Mouse (Mus musculus) heart, embryonic 16.5 days (tissue): Measurements from ENCODE around the gene Egfem1. TPM values are rescaled to one million over a fixed set of nuclear protein-coding genes. Genes with fewer than 3 reads are reported as not detected.

ENCODE experiments used
- ATAC-seq: fragments of 200-750 bp; cut with Nextera tagmentation; replicated peaks from 2 replicates; pipeline ENCODE4 v1.8.0; 2017; ENCODE audit warnings: moderate number of reproducible peaks; ENCODE audit not compliant: insufficient read depth, low FRiP score; ENCODE audit errors: extremely low read depth
- H3K27ac ChIP-seq: fragments of 300-500 bp; sonication (generic); 2 replicates; pipeline ENCODE4 v1.5.1; 2014; ENCODE audit warnings: mild to moderate bottlenecking, low read length, control low read depth, moderate library complexity
- H3K27me3 ChIP-seq: fragments of 300-500 bp; sonication (generic); 2 replicates; pipeline ENCODE4 v1.6.1; 2014; ENCODE audit warnings: low read length, mixed read lengths; ENCODE audit not compliant: control insufficient read depth, insufficient read depth
- H3K36me3 ChIP-seq: fragments of 300-500 bp; sonication (generic); 2 replicates; pipeline ENCODE4 v1.6.1; 2014; ENCODE audit not compliant: control insufficient read depth, insufficient read depth
- H3K4me1 ChIP-seq: fragments of 300-500 bp; sonication (generic); 2 replicates; pipeline ENCODE4 v1.6.1; 2014; ENCODE audit warnings: low read length, mixed read lengths; ENCODE audit not compliant: control insufficient read depth, insufficient read depth
- H3K4me2 ChIP-seq: fragments of 300-500 bp; sonication (generic); 2 replicates; pipeline ENCODE4 v1.6.1; 2014; ENCODE audit warnings: low read depth, mild to moderate bottlenecking, control low read depth, low read length
- H3K4me3 ChIP-seq: fragments of 300-500 bp; sonication (generic); 2 replicates; pipeline ENCODE4 v1.5.1; 2014; ENCODE audit warnings: mild to moderate bottlenecking, control low read depth, low read length
- H3K9ac ChIP-seq: fragments of 300-500 bp; sonication (generic); 2 replicates; pipeline ENCODE4 v1.6.1; 2014; ENCODE audit warnings: low read length, control low read depth
- H3K9me3 ChIP-seq: fragments of 300-500 bp; sonication (generic); replicated peaks from 2 replicates; pipeline ENCODE4 v1.6.1; 2016; ENCODE audit warnings: low read length; ENCODE audit not compliant: control insufficient read depth
- WGBS: fragments of 180-500 bp; shearing (Covaris S2); extraction: QIAGEN DNeasy Blood & Tissue Kit; methylation state at CpG from one replicate; pipeline ENCODE4 v1.1.7; 2014; 5-methylcytosine and 5-hydroxymethylcytosine counted together
- polyA plus RNA-seq: library from polyadenylated mRNA; unstranded; fragments of >200 nt; fragmentation: Nextera tagmentation; extraction: Ambion mirVana; gene quantifications from 2 replicates; pipeline ENCODE4 v1.2.1, GENCODE M21; 2015

Egfem1 gene
- polyA plus RNA-seq, 1 experiment from 2014 or later: 0.95 TPM

GRCm38 (mm10) chr3:29689367-29690285, 607.8 kb downstream of the Egfem1 start:
- no peaks in the 10 kb centered on the region for H3K27me3 ChIP-seq
- no peak for ATAC-seq

GRCm38 (mm10) chr3:29701126-29701525, 619.3 kb downstream of the Egfem1 start:
- WGBS: 40% methylated on average over 2 of the region's 2 CpGs
- Histone ChIP-seq H3K4me2 (no peak overlapping the region), H3K9ac (no peak overlapping the region), H3K4me3 (no peak overlapping the region), H3K9me3 (no peaks in the 10 kb centered on the region), H3K27ac (no peak overlapping the region), H3K27me3 (no peaks in the 10 kb centered on the region), H3K36me3 (no peaks in the 10 kb centered on the region), H3K4me1 (no peaks in the 10 kb centered on the region)
- no peak for ATAC-seq

More at GRCm38 (mm10) chr3:29689367-29690285, 607.8 kb downstream of the Egfem1 start:
- H3K9me3 ChIP-seq: no peaks in the 10 kb centered on the region
- no peak overlapping the region for H3K4me2 ChIP-seq
- 78% methylated on average over 8 of the region's 8 CpGs for WGBS
- H3K4me1 ChIP-seq: no peaks in the 10 kb centered on the region
- H3K4me3 ChIP-seq: no peak overlapping the region
- no peak overlapping the region for H3K9ac ChIP-seq
- no peak overlapping the region for H3K27ac ChIP-seq
- H3K36me3 ChIP-seq: no peaks in the 10 kb centered on the region

- Histone ChIP-seq H3K4me2 (no peak overlapping the region), H3K27ac (no peak overlapping the region), H3K4me3 (no peak overlapping the region), H3K9me3 (no peaks in the 10 kb centered on the region), H3K36me3 (no peaks in the 10 kb centered on the region), H3K27me3 (no peaks in the 10 kb centered on the region), H3K4me1 (no peaks in the 10 kb centered on the region), H3K9ac (no peak overlapping the region)
- WGBS: 88% methylated on average over 2 of the region's 2 CpGs
- ATAC-seq: no peak
Observed at GRCm38 (mm10) chr3:29706816-29707215, 625.0 kb downstream of the Egfem1 start.

- Histone ChIP-seq H3K9ac (no peak overlapping the region), H3K4me2 (no peak overlapping the region), H3K36me3 (no peaks in the 10 kb centered on the region), H3K9me3 (no peaks in the 10 kb centered on the region), H3K27me3 (no peaks in the 10 kb centered on the region), H3K27ac (no peak overlapping the region), H3K4me1 (no peaks in the 10 kb centered on the region), H3K4me3 (no peak overlapping the region)
- WGBS: 68% methylated on average over 1 of the region's 1 CpGs
- ATAC-seq: no peak
Observed at GRCm38 (mm10) chr3:29707467-29707866, 625.6 kb downstream of the Egfem1 start.

GRCm38 (mm10) chr3:29726376-29726967, 644.6 kb downstream of the Egfem1 start:
- Histone ChIP-seq H3K9me3 (no peaks in the 10 kb centered on the region), H3K9ac (no peak overlapping the region), H3K4me2 (no peak overlapping the region), H3K4me1 (no peaks in the 10 kb centered on the region), H3K27me3 (no peaks in the 10 kb centered on the region), H3K4me3 (no peak overlapping the region), H3K27ac (no peak overlapping the region), H3K36me3 (no peaks in the 10 kb centered on the region)
- 58% methylated on average over 8 of the region's 8 CpGs for WGBS
- ATAC-seq: no peak

GRCm38 (mm10) chr3:29730062-29730760, 648.4 kb downstream of the Egfem1 start:
- Histone ChIP-seq H3K36me3 (no peaks in the 10 kb centered on the region), H3K9me3 (no peaks in the 10 kb centered on the region), H3K4me1 (no peaks in the 10 kb centered on the region), H3K4me2 (no peak overlapping the region), H3K4me3 (no peak overlapping the region), H3K27ac (no peak overlapping the region), H3K9ac (no peak overlapping the region), H3K27me3 (no peaks in the 10 kb centered on the region)
- ATAC-seq: no peak
- 23% methylated on average over 4 of the region's 4 CpGs for WGBS

GRCm38 (mm10) chr3:29731509-29731908, 649.7 kb downstream of the Egfem1 start:
- WGBS: 79% methylated on average over 1 of the region's 1 CpGs
- no peak overlapping the region for H3K4me2 ChIP-seq
- no peaks in the 10 kb centered on the region for H3K36me3 ChIP-seq
- H3K9ac ChIP-seq: no peak overlapping the region
- ATAC-seq: no peak
- no peak overlapping the region for H3K27ac ChIP-seq
- no peaks in the 10 kb centered on the region for H3K27me3 ChIP-seq
- H3K4me1 ChIP-seq: no peaks in the 10 kb centered on the region
- H3K4me3 ChIP-seq: no peak overlapping the region
- no peaks in the 10 kb centered on the region for H3K9me3 ChIP-seq

- Histone ChIP-seq H3K36me3 (no peaks in the 10 kb centered on the region), H3K27ac (no peak overlapping the region), H3K4me2 (no peak overlapping the region), H3K9ac (no peak overlapping the region), H3K27me3 (no peaks in the 10 kb centered on the region), H3K4me1 (no peaks in the 10 kb centered on the region), H3K9me3 (no peaks in the 10 kb centered on the region), H3K4me3 (no peak overlapping the region)
- ATAC-seq: no peak
- 66% methylated on average over 4 of the region's 4 CpGs for WGBS
Observed at GRCm38 (mm10) chr3:29732626-29733025, 650.8 kb downstream of the Egfem1 start.

GRCm38 (mm10) chr3:29734251-29734650, 652.4 kb downstream of the Egfem1 start:
- Histone ChIP-seq H3K4me3 (no peak overlapping the region), H3K9ac (no peak overlapping the region), H3K9me3 (no peaks in the 10 kb centered on the region), H3K27ac (no peak overlapping the region), H3K27me3 (no peaks in the 10 kb centered on the region), H3K4me2 (no peak overlapping the region), H3K4me1 (no peaks in the 10 kb centered on the region), H3K36me3 (no peaks in the 10 kb centered on the region)
- ATAC-seq: no peak
- 38% methylated on average over 6 of the region's 6 CpGs for WGBS
